Mouse (Mus musculus) cortical plate, adult 2 months (tissue): ENCODE measurements at regions not wholly inside any gene's neighbourhood (a gene's known extent, or its start where the extent isn't known, plus 50 kb on each side); places are given as distances from the start of the nearest gene placed in this dataset.

Experiments used
- CTCF ChIP-seq: fragments of 200-500 bp; IDR thresholded peaks from 2 replicates; pipeline ENCODE4 v1.5.1; 2011; ENCODE audit warnings: mild to moderate bottlenecking, control low read depth, low read length; ENCODE audit not compliant: insufficient read depth; ENCODE audit errors: extremely low read depth
- POLR2A ChIP-seq: fragments of 200-500 bp; IDR thresholded peaks from 2 replicates; pipeline ENCODE4 v1.6.1; 2011; ENCODE audit warnings: mild to moderate bottlenecking, low read length, control low read depth; ENCODE audit not compliant: insufficient read depth; ENCODE audit errors: extremely low read depth

- TF ChIP-seq CTCF: no peak
- no peak for TF ChIP-seq POLR2A
Measured at GRCm38 (mm10) chr13:92921936-92922335, 77.4 kb downstream of the Mtx3 start.
